Mouse (Mus musculus) lung, postnatal 0 days (tissue): ENCODE results near the gene Ankrd65.

Experiments
- CTCF ChIP-seq: IDR thresholded peaks from 2 replicates; pipeline ENCODE4 v1.5.1; 2016; ENCODE audit warnings: antibody characterized with exemption, mild to moderate bottlenecking
- EP300 ChIP-seq: IDR thresholded peaks from 2 replicates; pipeline ENCODE4 v1.6.1; 2016; ENCODE audit warnings: antibody characterized with exemption, mild to moderate bottlenecking, control low read depth

DNA sequence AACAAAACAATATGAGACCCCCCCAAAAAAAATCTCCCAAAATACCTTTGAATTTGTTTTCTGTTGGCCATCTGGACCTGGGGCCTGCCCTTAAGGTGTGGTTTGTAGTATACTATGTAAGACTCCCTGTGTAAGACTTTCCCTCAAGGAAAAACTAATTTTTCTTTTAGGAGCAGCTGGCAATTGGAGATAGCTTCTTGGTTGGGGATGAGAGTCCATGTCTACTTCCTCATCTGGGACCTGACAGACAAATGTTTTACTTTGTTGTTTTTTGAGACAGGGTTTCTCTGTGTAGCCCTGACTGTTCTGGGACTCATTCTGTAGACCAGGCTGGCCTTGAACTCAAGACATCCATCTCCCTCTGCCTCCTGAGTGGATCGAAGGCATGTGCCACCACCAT, 11.8 kb downstream of the Ankrd65 start:
- no peak for TF ChIP-seq CTCF
- TF ChIP-seq EP300: no peak
